Mouse (Mus musculus): ENCODE results near the gene Gprc5d. TPM values are rescaled to one million over a fixed set of nuclear protein-coding genes. Genes with fewer than 3 reads are reported as not detected.

The Gprc5d gene
- polyA plus RNA-seq, 1 experiment from 2014 or later, result not detected

Other genes starting within 250 kb of the Gprc5d start
- 43.0 and 46.7 TPM in 2 replicates for gene Gpr19, start 219.7 kb downstream of the Gprc5d start, polyA plus RNA-seq (2014; fragmentation: Nextera tagmentation; extraction: Ambion mirVana)
- gene Cdkn1b, start 197.9 kb downstream of the Gprc5d start, polyA plus RNA-seq (2014; fragmentation: Nextera tagmentation; extraction: Ambion mirVana), result 29.9 TPM in 2 replicates
- 3.9 and 4.3 TPM in 2 replicates for gene Apold1, start 136.6 kb downstream of the Gprc5d start, polyA plus RNA-seq (2014; fragmentation: Nextera tagmentation; extraction: Ambion mirVana)
- gene Ddx47, start 106.7 kb downstream of the Gprc5d start, polyA plus RNA-seq (2014; fragmentation: Nextera tagmentation; extraction: Ambion mirVana), result 69.8 and 77.9 TPM in 2 replicates
- 0.66 TPM in 1 of 2 replicates, not detected in the other for gene Gprc5a, start 52.6 kb downstream of the Gprc5d start, polyA plus RNA-seq (2014; fragmentation: Nextera tagmentation; extraction: Ambion mirVana)
- gene Fam234b, start 79.7 kb upstream of the Gprc5d start, polyA plus RNA-seq (2014; fragmentation: Nextera tagmentation; extraction: Ambion mirVana), result 122 and 133 TPM in 2 replicates
- gene Hebp1, start 79.7 kb upstream of the Gprc5d start, polyA plus RNA-seq (2014; fragmentation: Nextera tagmentation; extraction: Ambion mirVana), result 3.5 and 8.0 TPM in 2 replicates
- 0.18 and 0.22 TPM in 2 replicates for gene Gsg1, start 136.1 kb upstream of the Gprc5d start, polyA plus RNA-seq (2014; fragmentation: Nextera tagmentation; extraction: Ambion mirVana)
- not detected in 2 replicates for gene Pbp2, start 192.1 kb upstream of the Gprc5d start, polyA plus RNA-seq (2014; fragmentation: Nextera tagmentation; extraction: Ambion mirVana)
- 1.4 and 3.6 TPM in 2 replicates for gene Emp1, start 244.3 kb upstream of the Gprc5d start, polyA plus RNA-seq (2014; fragmentation: Nextera tagmentation; extraction: Ambion mirVana)

All from midbrain, embryonic 14.5 days (tissue).